Mouse (Mus musculus) hindbrain, postnatal 0 days (tissue): ENCODE results near the gene March8. TPM values are rescaled to one million over a fixed set of nuclear protein-coding genes. Genes with fewer than 3 reads are reported as not detected.

Experiments used
- ATAC-seq: fragments of 200-750 bp; cut with Nextera tagmentation; 2 replicates; pipeline ENCODE4 v1.8.0; 2017; ENCODE audit warnings: mild to moderate bottlenecking, moderate TSS enrichment, moderate library complexity
- DNase-seq: peaks from one replicate; pipeline ENCODE4 v3.0.0-alpha.2; 2015; ENCODE audit warnings: low spot score
- H3K27ac ChIP-seq: fragments of 300-500 bp; sonication (generic); 2 replicates; pipeline ENCODE4 v1.5.1; 2014; ENCODE audit warnings: mild to moderate bottlenecking
- H3K27me3 ChIP-seq: fragments of 300-500 bp; sonication (generic); 2 replicates; pipeline ENCODE4 v1.6.1; 2014; ENCODE audit warnings: low read length, mixed read lengths; ENCODE audit not compliant: insufficient read depth
- H3K36me3 ChIP-seq: fragments of 300-500 bp; sonication (generic); 2 replicates; pipeline ENCODE4 v1.6.1; 2014; ENCODE audit warnings: low read length, mixed read lengths; ENCODE audit not compliant: insufficient read depth
- H3K4me1 ChIP-seq: fragments of 300-500 bp; sonication (generic); 2 replicates; pipeline ENCODE4 v1.6.1; 2014; ENCODE audit warnings: antibody characterized with exemption, low read length, mixed read lengths; ENCODE audit not compliant: insufficient read depth
- H3K4me2 ChIP-seq: fragments of 300-500 bp; sonication (generic); 2 replicates; pipeline ENCODE4 v1.6.1; 2014; ENCODE audit warnings: low read depth, mild to moderate bottlenecking, low read length, moderate library complexity, mixed read lengths
- H3K4me3 ChIP-seq: fragments of 300-500 bp; sonication (generic); 2 replicates; pipeline ENCODE4 v1.5.1; 2014; ENCODE audit warnings: low read length
- H3K9ac ChIP-seq: fragments of 300-500 bp; sonication (generic); replicated peaks from 2 replicates; pipeline ENCODE4 v1.6.1; 2014; ENCODE audit warnings: mild to moderate bottlenecking, low read length, moderate library complexity, mixed read lengths
- H3K9me3 ChIP-seq: fragments of 300-500 bp; sonication (generic); 2 replicates; pipeline ENCODE4 v1.6.1; 2016; ENCODE audit warnings: low read length, mixed read lengths
- CTCF ChIP-seq: IDR thresholded peaks from 2 replicates; pipeline ENCODE4 v1.5.1; 2016; ENCODE audit warnings: antibody characterized with exemption, control low read depth, low read depth
- WGBS: fragments of 180-500 bp; shearing (Covaris S2); extraction: QIAGEN DNeasy Blood & Tissue Kit; methylation state at CpG from one replicate; pipeline ENCODE4 v1.1.7; 2014; 5-methylcytosine and 5-hydroxymethylcytosine counted together
- polyA plus RNA-seq: library from polyadenylated mRNA; unstranded; fragments of >200 nt; fragmentation: Nextera tagmentation; extraction: Ambion mirVana; gene quantifications from 2 replicates; pipeline ENCODE4 v1.2.1, GENCODE M21; 2015
- total RNA-seq: library from RNA; depleted of rRNA; stranded (reverse); fragments of >200 nt; gene quantifications from 2 replicates; pipeline ENCODE4 v1.2.3, GENCODE M21; 2014; rRNA removed

The March8 gene
- total and polyA plus RNA-seq, 2 experiments from 2014 or later = 38.8 to 118 TPM

GRCm38 (mm10) chr6:116440447-116440846 lies 102.6 kb downstream of the March8 start:
- DNase-seq (no peak), ATAC-seq (no peak)
- no peaks in the 10 kb centered on the region for H3K9me3 ChIP-seq

GRCm38 (mm10) chr6:116440849-116441248 lies 103.0 kb downstream of the March8 start:
- DNase-seq (no peak), ATAC-seq (no peak)
- no peak overlapping the region for H3K4me3 ChIP-seq
- no peaks in the 10 kb centered on the region for H3K27me3 ChIP-seq
- no peaks in the 10 kb centered on the region for H3K4me1 ChIP-seq
- no peaks in the 10 kb centered on the region for H3K9me3 ChIP-seq
- TF ChIP-seq CTCF = no peak
- no peak overlapping the region for H3K4me2 ChIP-seq
- no peak overlapping the region for H3K27ac ChIP-seq
- no peaks in the 10 kb centered on the region for H3K36me3 ChIP-seq
- 85% methylated on average over 4 of the region's 4 CpGs for WGBS
- no peak overlapping the region for H3K9ac ChIP-seq

More at GRCm38 (mm10) chr6:116440447-116440846, 102.6 kb downstream of the March8 start:
- Histone ChIP-seq H3K36me3 (no peaks in the 10 kb centered on the region), H3K27me3 (no peaks in the 10 kb centered on the region), H3K27ac (no peak overlapping the region), H3K9ac (no peak overlapping the region), H3K4me3 (no peak overlapping the region), H3K4me2 (no peak overlapping the region), H3K4me1 (no peaks in the 10 kb centered on the region)
- 60% methylated on average over 4 of the region's 4 CpGs for WGBS
- TF ChIP-seq CTCF = no peak

- 80% methylated on average over 4 of the region's 4 CpGs for WGBS
- DNase-seq (no peak), ATAC-seq (no peak)
- no peak for TF ChIP-seq CTCF
- Histone ChIP-seq H3K9me3 (no peaks in the 10 kb centered on the region), H3K27ac (no peak overlapping the region), H3K9ac (no peak overlapping the region), H3K27me3 (peaks cover 7% of the 10 kb centered on the region; the same call in 1 of the 2 replicates), H3K4me1 (peaks cover 5% of the 10 kb centered on the region; the same call in 1 of the 2 replicates), H3K36me3 (no peaks in the 10 kb centered on the region), H3K4me3 (no peak overlapping the region), H3K4me2 (no peak overlapping the region)
Observed at GRCm38 (mm10) chr6:116455781-116456180, 118.0 kb downstream of the March8 start.

- Histone ChIP-seq H3K27ac (no peak overlapping the region), H3K4me2 (no peak overlapping the region), H3K9ac (no peak overlapping the region), H3K4me1 (peaks cover 5% of the 10 kb centered on the region; the same call in 1 of the 2 replicates), H3K36me3 (no peaks in the 10 kb centered on the region), H3K9me3 (no peaks in the 10 kb centered on the region), H3K27me3 (peaks cover 7% of the 10 kb centered on the region; the same call in 1 of the 2 replicates), H3K4me3 (no peak overlapping the region)
- no peak for DNase-seq
- no peak for ATAC-seq
- no peak for TF ChIP-seq CTCF
- 90% methylated on average over 1 of the region's 1 CpGs for WGBS
Observed at GRCm38 (mm10) chr6:116456482-116456881, 118.7 kb downstream of the March8 start.

- Histone ChIP-seq H3K9ac (no peak overlapping the region), H3K27me3 (peaks cover 15% of the 10 kb centered on the region; the same call in 1 of the 2 replicates), H3K4me1 (peaks cover 5% of the 10 kb centered on the region; the same call in 1 of the 2 replicates), H3K4me3 (no peak overlapping the region), H3K36me3 (no peaks in the 10 kb centered on the region), H3K27ac (no peak overlapping the region), H3K9me3 (no peaks in the 10 kb centered on the region), H3K4me2 (no peak overlapping the region)
- DNase-seq (no peak), ATAC-seq (no peak)
- TF ChIP-seq CTCF = no peak
- WGBS = 78% methylated on average over 4 of the region's 4 CpGs
Observed at GRCm38 (mm10) chr6:116458728-116459127, 120.9 kb downstream of the March8 start.

Other genes with a start within 250 kb of the March8 start
- 33.9 and 36.9 TPM in 2 replicates for gene Tmcc1, start 144.5 kb upstream of the March8 start, total RNA-seq
- gene Tmcc1, start 144.5 kb upstream of the March8 start, polyA plus RNA-seq = 13.0 and 14.0 TPM in 2 replicates
- 73.2 and 81.8 TPM in 2 replicates for gene Washc2, start 130.0 kb upstream of the March8 start, total RNA-seq
- gene Washc2, start 130.0 kb upstream of the March8 start, polyA plus RNA-seq = 61.5 and 62.1 TPM in 2 replicates
- gene Zfand4, start 73.8 kb upstream of the March8 start, total RNA-seq = 2.5 and 3.9 TPM in 2 replicates
- gene Zfand4, start 73.8 kb upstream of the March8 start, polyA plus RNA-seq = 6.3 and 7.0 TPM in 2 replicates
- 1.7 and 8.1 TPM in 2 replicates for gene Alox5, start 123.2 kb downstream of the March8 start, total RNA-seq
- 0.73 and 0.75 TPM in 2 replicates for gene Alox5, start 123.2 kb downstream of the March8 start, polyA plus RNA-seq
- gene Olfr211, start 151.1 kb downstream of the March8 start, total RNA-seq = not detected in 2 replicates
- not detected in 2 replicates for gene Olfr211, start 151.1 kb downstream of the March8 start, polyA plus RNA-seq
- 0.29 TPM in 1 of 2 replicates, not detected in the other for gene Olfr212, start 168.5 kb downstream of the March8 start, total RNA-seq
- gene Olfr212, start 168.5 kb downstream of the March8 start, polyA plus RNA-seq = 0.06 TPM in 1 of 2 replicates, not detected in the other
- gene Olfr213, start 200.4 kb downstream of the March8 start, total RNA-seq = not detected in 2 replicates
- not detected in 2 replicates for gene Olfr213, start 200.4 kb downstream of the March8 start, polyA plus RNA-seq
- gene Gm5580, start 213.1 kb downstream of the March8 start, total RNA-seq = not detected in 2 replicates
- gene Gm5580, start 213.1 kb downstream of the March8 start, polyA plus RNA-seq = 0.26 and 0.36 TPM in 2 replicates
- gene Olfr214, start 216.2 kb downstream of the March8 start, total RNA-seq = not detected in 2 replicates
- not detected in 2 replicates for gene Olfr214, start 216.2 kb downstream of the March8 start, polyA plus RNA-seq
- gene Olfr215, start 246.2 kb downstream of the March8 start, total RNA-seq = not detected in 2 replicates
- gene Olfr215, start 246.2 kb downstream of the March8 start, polyA plus RNA-seq = not detected in 2 replicates